Mouse (Mus musculus) neutrophil, adult 59 days (primary cell): ENCODE data around the gene Zfp984. TPM values are rescaled to one million over a fixed set of nuclear protein-coding genes. Genes with fewer than 3 reads are reported as not detected.

ENCODE experiments used
- total RNA-seq, 2 experiments: library from RNA; stranded (reverse); gene quantifications; 1 replicate in 1 of 2; 2 replicates in 1 of 2; pipeline ENCODE4 v1.2.4; 2023

Gene Zfp984
- total RNA-seq: 10 to 100 TPM; 10.5 to 13.1 TPM

DNA sequence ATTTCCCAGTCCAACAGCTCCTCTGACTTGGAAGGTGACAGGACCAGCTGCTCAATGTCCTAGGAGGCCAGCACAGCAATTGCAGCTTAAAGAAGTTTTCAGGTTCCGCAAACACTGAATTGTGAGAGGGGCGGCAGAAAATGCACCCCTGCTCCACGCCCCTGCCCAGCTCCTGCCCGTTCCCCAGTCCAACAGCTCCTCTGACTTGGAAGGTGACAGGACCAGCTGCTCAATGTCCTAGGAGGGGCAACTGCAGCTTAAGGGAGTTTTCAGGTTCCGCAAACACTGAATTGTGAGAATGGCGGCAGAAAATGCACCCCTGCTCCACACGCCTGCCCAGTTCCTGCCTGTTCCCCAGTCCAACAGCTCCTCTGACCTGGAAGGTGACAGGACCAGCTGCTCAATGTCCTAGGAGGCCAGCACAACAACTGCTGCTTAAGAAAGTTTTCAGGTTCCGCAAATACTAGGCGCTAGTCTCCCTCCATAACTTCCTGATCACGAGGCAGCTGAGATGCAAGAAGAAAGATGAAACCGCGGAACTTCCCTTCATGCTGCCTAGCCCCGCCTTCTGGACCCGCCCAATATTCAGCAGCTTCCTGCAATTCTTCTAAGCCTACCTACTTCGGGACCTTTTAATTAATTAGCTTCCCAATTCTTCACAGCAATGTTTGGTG lies at the start of gene Zfp984:
TSS of gene Zfp984 (minus strand) at position 497 of the 674 bp plus-strand sequence.

GRCm38 (mm10) chr4:147847614-147848583 lies 38.3 kb upstream of the Zfp984 start, which contains the start of gene Zfp933:
Gene Zfp933, minus strand, starts transcription at chr4:147848366.

Other genes starting within 250 kb of the Zfp984 start
- under 1 TPM in 1 of 2 experiments, not detected in 1; 0.22 TPM for gene Zfp979, start 167.3 kb downstream of the Zfp984 start, total RNA-seq
- gene Zfp534, start 107.2 kb downstream of the Zfp984 start, total RNA-seq: not detected
- gene Zfp933, start 38.6 kb upstream of the Zfp984 start, total RNA-seq: 1 to 10 TPM; 3.5 TPM
- 10 to 100 TPM; 34.1 to 36.9 TPM for gene Miip, start 59.0 kb upstream of the Zfp984 start, total RNA-seq
- 1 to 10 TPM; 6.4 to 7.3 TPM for gene Fv1, start 59.2 kb upstream of the Zfp984 start, total RNA-seq
- 10 to 100 TPM; 52.0 to 55.5 TPM for gene Mfn2, start 94.9 kb upstream of the Zfp984 start, total RNA-seq
- 10 to 100 TPM; 20.2 to 20.7 TPM for gene Plod1, start 127.0 kb upstream of the Zfp984 start, total RNA-seq
- gene 2510039O18Rik, start 131.1 kb upstream of the Zfp984 start, total RNA-seq: 10 to 100 TPM; 59.4 to 61.8 TPM
- gene Nppb, start 176.0 kb upstream of the Zfp984 start, total RNA-seq: not detected
- gene Nppa, start 190.9 kb upstream of the Zfp984 start, total RNA-seq: not detected
- gene Clcn6, start 229.0 kb upstream of the Zfp984 start, total RNA-seq: 10 to 100 TPM in 1 of 2 experiments, 1 to 10 TPM in 1; 9.6 to 12.2 TPM
- gene Mthfr, start 229.3 kb upstream of the Zfp984 start, total RNA-seq: 10 to 100 TPM; 11.4 to 12.5 TPM